Mouse (Mus musculus): Measurements from ENCODE around the gene Kcnd2.

Kcnd2 gene

GRCm38 (mm10) chr6:21215491-21216191 lies at the start of gene Kcnd2:
TSS of gene Kcnd2 (plus strand) at chr6:21215503.
- no peak for TF ChIP-seq GATA4 (IDR thresholded peaks at IDR 0.05; ENCODE audit: insufficient replicate concordance, low read length)

- no peak for TF ChIP-seq GATA4 (IDR thresholded peaks at IDR 0.05; ENCODE audit: insufficient replicate concordance, low read length)
Measured at GRCm38 (mm10) chr6:21166611-21167010, 48.7 kb upstream of the Kcnd2 start.

- no peak for TF ChIP-seq GATA4 (IDR thresholded peaks at IDR 0.05; ENCODE audit: insufficient replicate concordance, low read length)
Measured at GRCm38 (mm10) chr6:21195341-21195740, 20.0 kb upstream of the Kcnd2 start.

GRCm38 (mm10) chr6:21213865-21214672 lies 1.2 kb upstream of the Kcnd2 start:
- no peak for TF ChIP-seq GATA4 (IDR thresholded peaks at IDR 0.05; ENCODE audit: insufficient replicate concordance, low read length)

- TF ChIP-seq GATA4 (IDR thresholded peaks at IDR 0.05; ENCODE audit: insufficient replicate concordance, low read length), result no peak
Measured at GRCm38 (mm10) chr6:21214673-21215490, 421 bp upstream of the Kcnd2 start.

- no peak for TF ChIP-seq GATA4 (IDR thresholded peaks at IDR 0.05; ENCODE audit: insufficient replicate concordance, low read length)
Measured at GRCm38 (mm10) chr6:21216206-21217020, 1.1 kb downstream of the Kcnd2 start.

- TF ChIP-seq GATA4 (IDR thresholded peaks at IDR 0.05; ENCODE audit: insufficient replicate concordance, low read length), result no peak
Measured at GRCm38 (mm10) chr6:21217156-21217555, 1.9 kb downstream of the Kcnd2 start.

GRCm38 (mm10) chr6:21226124-21226523 lies 10.8 kb downstream of the Kcnd2 start:
- TF ChIP-seq GATA4 (IDR thresholded peaks at IDR 0.05; ENCODE audit: insufficient replicate concordance, low read length), result no peak

GRCm38 (mm10) chr6:21259031-21259430 lies 43.7 kb downstream of the Kcnd2 start:
- TF ChIP-seq GATA4 (IDR thresholded peaks at IDR 0.05; ENCODE audit: insufficient replicate concordance, low read length), result no peak

GRCm38 (mm10) chr6:21267897-21268296 lies 52.6 kb downstream of the Kcnd2 start:
- no peak for TF ChIP-seq GATA4 (IDR thresholded peaks at IDR 0.05; ENCODE audit: insufficient replicate concordance, low read length)

- TF ChIP-seq GATA4 (IDR thresholded peaks at IDR 0.05; ENCODE audit: insufficient replicate concordance, low read length), result no peak
Measured at GRCm38 (mm10) chr6:21277343-21277933, 62.1 kb downstream of the Kcnd2 start.

GRCm38 (mm10) chr6:21304943-21305342 lies 89.6 kb downstream of the Kcnd2 start:
- TF ChIP-seq GATA4 (IDR thresholded peaks at IDR 0.05; ENCODE audit: insufficient replicate concordance, low read length), result no peak

GRCm38 (mm10) chr6:21310159-21310558 lies 94.9 kb downstream of the Kcnd2 start:
- no peak for TF ChIP-seq GATA4 (IDR thresholded peaks at IDR 0.05; ENCODE audit: insufficient replicate concordance, low read length)

GRCm38 (mm10) chr6:21321407-21321806 lies 106.1 kb downstream of the Kcnd2 start:
- no peak for TF ChIP-seq GATA4 (IDR thresholded peaks at IDR 0.05; ENCODE audit: insufficient replicate concordance, low read length)
